Mouse (Mus musculus) mouse embryonic stem cell (cell line): ENCODE results near the gene Tmeff1.

Experiments used
- in situ Hi-C, 2 experiments: fragments of 300-500 bp; cut with MboI; formaldehyde crosslinking; loops; 1 replicate in 1 of 2; 3 replicates in 1 of 2; pipeline ENCODE4 v1.14.3; 2019 to 2020; ENCODE audit warnings: low sequenced_read_pairs in 2 of 2, low pct_unique_long_range_greater_than_20kb in 1 of 2, mixed read lengths in 1 of 2; ENCODE audit not compliant: unreplicated experiment in 1 of 2

The Tmeff1 gene

GRCm38 (mm10) chr4:48688148-48688547 is 103.2 kb downstream of the Tmeff1 start:
- in situ Hi-C loops, result no loop called here

- in situ Hi-C loops, result no loop called here
Measured at GRCm38 (mm10) chr4:48690640-48691039, 105.7 kb downstream of the Tmeff1 start.

GRCm38 (mm10) chr4:48691793-48692437 is 106.9 kb downstream of the Tmeff1 start:
- in situ Hi-C loops, result no loop called here

- in situ Hi-C loops, result no loop called here
Measured at GRCm38 (mm10) chr4:48692736-48693292, 107.8 kb downstream of the Tmeff1 start.

GRCm38 (mm10) chr4:48696706-48697105 is 111.7 kb downstream of the Tmeff1 start:
- in situ Hi-C loops, result no loop called here

GRCm38 (mm10) chr4:48697302-48697701 is 112.3 kb downstream of the Tmeff1 start:
- in situ Hi-C loops, result no loop called here
